18 mouse cellular contexts compared by ENCODE assay signal in the genomic region with DNA sequence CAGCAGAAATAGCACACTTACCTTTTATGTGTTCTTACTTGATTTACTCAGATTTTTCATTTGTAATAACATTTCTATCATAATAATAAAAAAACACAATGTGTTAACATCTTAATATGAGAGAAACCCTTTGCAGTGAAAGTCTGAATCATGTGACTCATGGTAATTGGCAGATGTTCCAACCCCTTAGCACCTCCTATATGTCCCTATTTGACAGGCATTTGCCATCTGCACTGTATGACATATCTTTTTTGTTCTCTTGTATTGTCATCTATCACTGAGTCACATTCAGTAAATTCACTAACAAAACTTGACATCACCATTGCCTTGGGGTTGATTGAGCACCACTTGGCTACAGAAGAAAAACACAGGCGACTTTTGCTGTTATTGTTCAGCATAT.
"Had no signal": no experiment of that assay in that cellular context is flagged by ENCODE, and none has a peak within 500 bp of the region (broad histone marks: within the 10 kb centered on the region; RNA-seq: fewer than 3 reads in every experiment).

No protein-coding gene starts in this region.

- H3K9me3 ChIP-seq: midbrain, embryonic 10.5 days; midbrain, embryonic 12.5 days; neural tube, embryonic 13.5 days; neural tube, embryonic 15.5 days had no signal

- H3K36me3 ChIP-seq: midbrain, embryonic 10.5 days; midbrain, embryonic 12.5 days; neural tube, embryonic 13.5 days; neural tube, embryonic 15.5 days had no signal

- H3K4me1 ChIP-seq: midbrain, embryonic 10.5 days; midbrain, embryonic 12.5 days; neural tube, embryonic 13.5 days; neural tube, embryonic 15.5 days had no signal

- DNase-seq: lung, adult 18-20 months; lung, embryonic 14.5 days; lung, postnatal 10 days; lung, postnatal 4 days; midbrain, embryonic 14.5 days; right cerebral cortex, adult 18-20 months; right cerebral cortex, postnatal 25 days; right cerebral cortex, postnatal 4 days; spleen, adult 18-20 months; thymus, adult 18-20 months; thymus, postnatal 14 days; thymus, postnatal 36 days had no signal

- H3K27me3 ChIP-seq: midbrain, embryonic 12.5 days; neural tube, embryonic 13.5 days; neural tube, embryonic 15.5 days had no signal

- ATAC-seq: midbrain, embryonic 16.5 days had no signal

- H3K9ac ChIP-seq: lung, embryonic 14.5 days; midbrain, embryonic 12.5 days; neural tube, embryonic 13.5 days; neural tube, embryonic 15.5 days had no signal

- H3K4me3 ChIP-seq: midbrain, embryonic 10.5 days; midbrain, embryonic 12.5 days; myocyte; neural tube, embryonic 13.5 days; neural tube, embryonic 15.5 days had no signal

- H3K4me2 ChIP-seq: lung, embryonic 14.5 days; midbrain, embryonic 12.5 days; neural tube, embryonic 13.5 days; neural tube, embryonic 15.5 days had no signal

- H3K27ac ChIP-seq: midbrain, embryonic 10.5 days; midbrain, embryonic 12.5 days; neural tube, embryonic 13.5 days; neural tube, embryonic 15.5 days had no signal
